Mouse (Mus musculus) midbrain, embryonic 14.5 days (tissue): ENCODE measurements around the gene Srf. TPM values are rescaled to one million over a fixed set of nuclear protein-coding genes. Genes with fewer than 3 reads are reported as not detected.

Source experiments
- microRNA-seq: library from miRNA; unstranded; fragments of <30 nt; microRNA quantifications from one replicate; pipeline ENCODE4, GENCODE M21; 2016
- polyA plus RNA-seq: library from polyadenylated mRNA; unstranded; fragments of >200 nt; fragmentation: Nextera tagmentation; extraction: Ambion mirVana; gene quantifications from 2 replicates; pipeline ENCODE4 v1.2.1, GENCODE M21; 2014

The Srf gene
- polyA plus RNA-seq, 1 experiment from 2014 or later = 4.2 TPM

Small RNAs within 50 kb of the gene (microRNA-seq; reads per million reads assigned to microRNA genes)
- gene Mir6976 = 0.44 reads per million

Other genes starting within 250 kb of the Srf start
- gene Abcc10, start 227.8 kb downstream of the Srf start, polyA plus RNA-seq = 8.5 and 9.6 TPM in 2 replicates
- 26.2 and 28.0 TPM in 2 replicates for gene Zfp318, start 172.4 kb downstream of the Srf start, polyA plus RNA-seq
- gene Crip3, start 127.2 kb downstream of the Srf start, polyA plus RNA-seq = 1.00 and 4.2 TPM in 2 replicates
- not detected in 2 replicates for gene Slc22a7, start 117.7 kb downstream of the Srf start, polyA plus RNA-seq
- 6.1 and 6.2 TPM in 2 replicates for gene Ttbk1, start 68.5 kb downstream of the Srf start, polyA plus RNA-seq
- gene Dnph1, start 59.5 kb downstream of the Srf start, polyA plus RNA-seq = 17.2 and 20.4 TPM in 2 replicates
- gene Cul9, start 9.8 kb downstream of the Srf start, polyA plus RNA-seq = 13.6 and 20.6 TPM in 2 replicates
- gene Ptk7, start 73.3 kb upstream of the Srf start, polyA plus RNA-seq = 19.6 and 20.0 TPM in 2 replicates
- 32.8 and 33.4 TPM in 2 replicates for gene Klc4, start 89.8 kb upstream of the Srf start, polyA plus RNA-seq
- 73.2 and 78.0 TPM in 2 replicates for gene Mrpl2, start 90.1 kb upstream of the Srf start, polyA plus RNA-seq
- gene Cul7, start 94.2 kb upstream of the Srf start, polyA plus RNA-seq = 32.3 and 32.9 TPM in 2 replicates
- gene Rrp36, start 118.2 kb upstream of the Srf start, polyA plus RNA-seq = 35.3 and 40.5 TPM in 2 replicates
- 240 and 297 TPM in 2 replicates for gene Mea1, start 122.6 kb upstream of the Srf start, polyA plus RNA-seq
- 141 and 150 TPM in 2 replicates for gene Klhdc3, start 124.7 kb upstream of the Srf start, polyA plus RNA-seq
- 68.3 and 81.4 TPM in 2 replicates for gene Ppp2r5d, start 148.9 kb upstream of the Srf start, polyA plus RNA-seq
- gene Pex6, start 155.3 kb upstream of the Srf start, polyA plus RNA-seq = 20.2 and 24.5 TPM in 2 replicates
- 0.71 and 0.85 TPM in 2 replicates for gene Gnmt, start 173.0 kb upstream of the Srf start, polyA plus RNA-seq
- 57.3 and 59.5 TPM in 2 replicates for gene Cnpy3, start 196.0 kb upstream of the Srf start, polyA plus RNA-seq
- gene Ptcra, start 207.5 kb upstream of the Srf start, polyA plus RNA-seq = 0.22 TPM in 1 of 2 replicates, not detected in the other
- gene 2310039H08Rik, start 216.5 kb upstream of the Srf start, polyA plus RNA-seq = 56.7 and 64.7 TPM in 2 replicates
- gene Rpl7l1, start 226.5 kb upstream of the Srf start, polyA plus RNA-seq = 74.3 and 96.8 TPM in 2 replicates